Mouse (Mus musculus): ENCODE measurements around the gene Ly6g6e. TPM values are rescaled to one million over a fixed set of nuclear protein-coding genes. Genes with fewer than 3 reads are reported as not detected.

Gene Ly6g6e
- polyA plus RNA-seq, 1 experiment from 2014 or later, result 0.23 TPM

Other genes with a start within 250 kb of the Ly6g6e start
- 18.0 and 18.6 TPM in 2 replicates for gene Stk19, start 240.0 kb upstream of the Ly6g6e start, polyA plus RNA-seq (2016; fragmentation: Nextera tagmentation; extraction: Ambion mirVana)
- 37.0 and 38.8 TPM in 2 replicates for gene Dxo, start 239.9 kb upstream of the Ly6g6e start, polyA plus RNA-seq (2016; fragmentation: Nextera tagmentation; extraction: Ambion mirVana)
- gene Skiv2l, start 226.7 kb upstream of the Ly6g6e start, polyA plus RNA-seq (2016; fragmentation: Nextera tagmentation; extraction: Ambion mirVana), result 34.0 and 39.5 TPM in 2 replicates
- gene Nelfe, start 226.5 kb upstream of the Ly6g6e start, polyA plus RNA-seq (2016; fragmentation: Nextera tagmentation; extraction: Ambion mirVana), result 69.3 and 72.0 TPM in 2 replicates
- gene Cfb, start 214.4 kb upstream of the Ly6g6e start, polyA plus RNA-seq (2016; fragmentation: Nextera tagmentation; extraction: Ambion mirVana), result 83.5 and 85.0 TPM in 2 replicates
- gene Zbtb12, start 197.4 kb upstream of the Ly6g6e start, polyA plus RNA-seq (2016; fragmentation: Nextera tagmentation; extraction: Ambion mirVana), result 1.8 and 1.9 TPM in 2 replicates
- not detected in 2 replicates for gene Gm20547, start 194.9 kb upstream of the Ly6g6e start, polyA plus RNA-seq (2016; fragmentation: Nextera tagmentation; extraction: Ambion mirVana)
- gene C2, start 178.6 kb upstream of the Ly6g6e start, polyA plus RNA-seq (2016; fragmentation: Nextera tagmentation; extraction: Ambion mirVana), result 7.9 and 8.2 TPM in 2 replicates
- 27.1 and 32.8 TPM in 2 replicates for gene Ehmt2, start 178.4 kb upstream of the Ly6g6e start, polyA plus RNA-seq (2016; fragmentation: Nextera tagmentation; extraction: Ambion mirVana)
- gene Slc44a4, start 162.4 kb upstream of the Ly6g6e start, polyA plus RNA-seq (2016; fragmentation: Nextera tagmentation; extraction: Ambion mirVana), result 0.75 and 0.79 TPM in 2 replicates
- gene Neu1, start 145.6 kb upstream of the Ly6g6e start, polyA plus RNA-seq (2016; fragmentation: Nextera tagmentation; extraction: Ambion mirVana), result 16.9 and 17.3 TPM in 2 replicates
- gene Hspa1b, start 117.7 kb upstream of the Ly6g6e start, polyA plus RNA-seq (2016; fragmentation: Nextera tagmentation; extraction: Ambion mirVana), result 0.11 and 0.21 TPM in 2 replicates
- gene Gm20481, start 107.0 kb upstream of the Ly6g6e start, polyA plus RNA-seq (2016; fragmentation: Nextera tagmentation; extraction: Ambion mirVana), result 0.73 TPM in 1 of 2 replicates, not detected in the other
- 2.8 and 5.0 TPM in 2 replicates for gene Hspa1a, start 104.7 kb upstream of the Ly6g6e start, polyA plus RNA-seq (2016; fragmentation: Nextera tagmentation; extraction: Ambion mirVana)
- 0.38 and 0.49 TPM in 2 replicates for gene Hspa1l, start 104.2 kb upstream of the Ly6g6e start, polyA plus RNA-seq (2016; fragmentation: Nextera tagmentation; extraction: Ambion mirVana)
- gene Lsm2, start 95.0 kb upstream of the Ly6g6e start, polyA plus RNA-seq (2016; fragmentation: Nextera tagmentation; extraction: Ambion mirVana), result 202 and 215 TPM in 2 replicates
- 208 and 211 TPM in 2 replicates for gene Vars, start 75.9 kb upstream of the Ly6g6e start, polyA plus RNA-seq (2016; fragmentation: Nextera tagmentation; extraction: Ambion mirVana)
- gene Vwa7, start 60.3 kb upstream of the Ly6g6e start, polyA plus RNA-seq (2016; fragmentation: Nextera tagmentation; extraction: Ambion mirVana), result 0.10 and 0.15 TPM in 2 replicates
- 2.8 and 3.4 TPM in 2 replicates for gene Sapcd1, start 48.9 kb upstream of the Ly6g6e start, polyA plus RNA-seq (2016; fragmentation: Nextera tagmentation; extraction: Ambion mirVana)
- gene Msh5, start 30.2 kb upstream of the Ly6g6e start, polyA plus RNA-seq (2016; fragmentation: Nextera tagmentation; extraction: Ambion mirVana), result 4.0 and 4.8 TPM in 2 replicates
- 160 and 162 TPM in 2 replicates for gene Clic1, start 26.9 kb upstream of the Ly6g6e start, polyA plus RNA-seq (2016; fragmentation: Nextera tagmentation; extraction: Ambion mirVana)
- gene Ddah2, start 17.9 kb upstream of the Ly6g6e start, polyA plus RNA-seq (2016; fragmentation: Nextera tagmentation; extraction: Ambion mirVana), result 49.0 and 49.1 TPM in 2 replicates
- 0.41 and 0.44 TPM in 2 replicates for gene Ly6g6c, start 11.5 kb upstream of the Ly6g6e start, polyA plus RNA-seq (2016; fragmentation: Nextera tagmentation; extraction: Ambion mirVana)
- 7.3 and 8.7 TPM in 2 replicates for gene Mpig6b, start 10.7 kb upstream of the Ly6g6e start, polyA plus RNA-seq (2016; fragmentation: Nextera tagmentation; extraction: Ambion mirVana)
- 0.36 and 0.53 TPM in 2 replicates for gene Ly6g6d, start 1.2 kb downstream of the Ly6g6e start, polyA plus RNA-seq (2016; fragmentation: Nextera tagmentation; extraction: Ambion mirVana)
- gene Ly6g6f, start 8.7 kb downstream of the Ly6g6e start, polyA plus RNA-seq (2016; fragmentation: Nextera tagmentation; extraction: Ambion mirVana), result 10.2 and 10.5 TPM in 2 replicates
- 60.2 and 61.1 TPM in 2 replicates for gene Abhd16a, start 12.4 kb downstream of the Ly6g6e start, polyA plus RNA-seq (2016; fragmentation: Nextera tagmentation; extraction: Ambion mirVana)
- not detected in 2 replicates for gene Ly6g5c, start 31.4 kb downstream of the Ly6g6e start, polyA plus RNA-seq (2016; fragmentation: Nextera tagmentation; extraction: Ambion mirVana)
- 0.55 and 0.81 TPM in 2 replicates for gene Ly6g5b, start 38.5 kb downstream of the Ly6g6e start, polyA plus RNA-seq (2016; fragmentation: Nextera tagmentation; extraction: Ambion mirVana)
- gene Gpank1, start 44.6 kb downstream of the Ly6g6e start, polyA plus RNA-seq (2016; fragmentation: Nextera tagmentation; extraction: Ambion mirVana), result 16.5 and 19.6 TPM in 2 replicates
- gene Csnk2b, start 45.2 kb downstream of the Ly6g6e start, polyA plus RNA-seq (2016; fragmentation: Nextera tagmentation; extraction: Ambion mirVana), result 187 and 192 TPM in 2 replicates
- 3.7 and 4.3 TPM in 2 replicates for gene D17H6S53E, start 49.5 kb downstream of the Ly6g6e start, polyA plus RNA-seq (2016; fragmentation: Nextera tagmentation; extraction: Ambion mirVana)
- 482 and 508 TPM in 2 replicates for gene Apom, start 55.1 kb downstream of the Ly6g6e start, polyA plus RNA-seq (2016; fragmentation: Nextera tagmentation; extraction: Ambion mirVana)
- gene Bag6, start 58.3 kb downstream of the Ly6g6e start, polyA plus RNA-seq (2016; fragmentation: Nextera tagmentation; extraction: Ambion mirVana), result 29.1 and 35.5 TPM in 2 replicates
- gene Prrc2a, start 88.0 kb downstream of the Ly6g6e start, polyA plus RNA-seq (2016; fragmentation: Nextera tagmentation; extraction: Ambion mirVana), result 83.0 and 86.8 TPM in 2 replicates
- 10.5 and 11.6 TPM in 2 replicates for gene Aif1, start 99.2 kb downstream of the Ly6g6e start, polyA plus RNA-seq (2016; fragmentation: Nextera tagmentation; extraction: Ambion mirVana)
- gene Lst1, start 111.5 kb downstream of the Ly6g6e start, polyA plus RNA-seq (2016; fragmentation: Nextera tagmentation; extraction: Ambion mirVana), result 20.8 and 23.7 TPM in 2 replicates
- gene Ltb, start 117.5 kb downstream of the Ly6g6e start, polyA plus RNA-seq (2016; fragmentation: Nextera tagmentation; extraction: Ambion mirVana), result 1.2 and 1.3 TPM in 2 replicates
- 0.33 and 0.36 TPM in 2 replicates for gene Tnf, start 125.1 kb downstream of the Ly6g6e start, polyA plus RNA-seq (2016; fragmentation: Nextera tagmentation; extraction: Ambion mirVana)
- gene Lta, start 128.4 kb downstream of the Ly6g6e start, polyA plus RNA-seq (2016; fragmentation: Nextera tagmentation; extraction: Ambion mirVana), result 0.12 TPM in 1 of 2 replicates, not detected in the other
- gene Gm16181, start 143.9 kb downstream of the Ly6g6e start, polyA plus RNA-seq (2016; fragmentation: Nextera tagmentation; extraction: Ambion mirVana), result 0.42 TPM in 1 of 2 replicates, not detected in the other
- 1.3 and 1.8 TPM in 2 replicates for gene Atp6v1g2, start 156.8 kb downstream of the Ly6g6e start, polyA plus RNA-seq (2016; fragmentation: Nextera tagmentation; extraction: Ambion mirVana)
- 5.7 and 6.4 TPM in 2 replicates for gene Nfkbil1, start 158.9 kb downstream of the Ly6g6e start, polyA plus RNA-seq (2016; fragmentation: Nextera tagmentation; extraction: Ambion mirVana)
- gene Ddx39b, start 164.8 kb downstream of the Ly6g6e start, polyA plus RNA-seq (2016; fragmentation: Nextera tagmentation; extraction: Ambion mirVana), result 258 and 267 TPM in 2 replicates
- 66.8 and 72.5 TPM in 2 replicates for gene H2-D1, start 185.8 kb downstream of the Ly6g6e start, polyA plus RNA-seq (2016; fragmentation: Nextera tagmentation; extraction: Ambion mirVana)
- 0.93 and 1.0 TPM in 2 replicates for gene H2-Q1, start 243.5 kb downstream of the Ly6g6e start, polyA plus RNA-seq (2016; fragmentation: Nextera tagmentation; extraction: Ambion mirVana)

All from liver, embryonic 12.5 days (tissue).